Mouse (Mus musculus): Measurements from ENCODE around the gene Clk3. TPM values are rescaled to one million over a fixed set of nuclear protein-coding genes. Genes with fewer than 3 reads are reported as not detected.

Gene Clk3
- total and polyA plus RNA-seq, 3 experiments = 27.6 to 61.7 (median 33.8) TPM

DNA sequence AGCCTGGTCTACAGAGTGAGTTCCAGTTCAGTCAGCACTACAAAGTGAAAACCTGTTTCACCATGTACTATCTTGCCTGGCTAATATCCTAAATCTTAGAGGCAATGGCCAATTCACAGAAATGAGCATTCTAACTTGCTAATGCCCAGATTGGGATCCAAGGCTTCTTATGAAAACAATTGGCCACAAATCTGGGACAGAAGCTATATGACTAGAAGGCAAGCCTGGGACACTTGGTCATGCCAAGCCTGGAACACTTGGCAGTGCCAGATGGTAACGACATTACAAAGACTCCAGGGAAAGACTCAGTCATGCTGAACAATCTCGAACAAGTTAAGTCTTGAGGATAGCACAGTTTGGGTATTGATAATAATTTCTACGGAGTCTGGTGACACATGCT, 59.2 kb downstream of the Clk3 start:
- H3K4me3 ChIP-seq = no peak overlapping the region
- no peaks in the 10 kb centered on the region for H3K27me3 ChIP-seq (ENCODE audit: control insufficient read depth, insufficient read depth, low read length)
- H3K36me3 ChIP-seq (ENCODE audit: control insufficient read depth, insufficient read depth, low read length) = no peaks in the 10 kb centered on the region; the same call in 1 of the 2 replicates
- WGBS = 88% methylated on average over 3 of the region's 3 CpGs
- no peak overlapping the region for H3K9ac ChIP-seq (ENCODE audit: low read depth, low read length)
- peaks cover 1% of the 10 kb centered on the region; the same call in 1 of the 2 replicates for H3K4me1 ChIP-seq (ENCODE audit: control insufficient read depth, insufficient read depth, low read length)
- peaks cover 3% of the 10 kb centered on the region; the same call in 1 of the 2 replicates for H3K79me2 ChIP-seq (replicated peaks; ENCODE audit: control insufficient read depth, insufficient read depth, low read length)
- intact Hi-C loops (cut with DNase I) = loop anchor here (5.0 kb wide), 2 partner anchors 36 to 39 kb away; no protein-coding TSS in a partner anchor
- DNase-seq = no peak
- H3K27ac ChIP-seq = no peak overlapping the region
- no peak for TF ChIP-seq CTCF (IDR thresholded peaks at IDR 0.05)
- no peak for TF ChIP-seq EP300 (IDR thresholded peaks at IDR 0.05; ENCODE audit: insufficient read depth, low read depth, low read length)
- TF ChIP-seq POLR2A (IDR thresholded peaks at IDR 0.05; ENCODE audit: insufficient read depth, low read depth, low read length) = no peak

Other genes with a start within 250 kb of the Clk3 start
- 1,000 to 10,000 TPM; 2,350 to 2,717 TPM for gene Cox5a, start 244.6 kb downstream of the Clk3 start, total RNA-seq (2021)
- gene Cox5a, start 244.6 kb downstream of the Clk3 start, polyA plus RNA-seq (2012; rRNA removed) = 1,522 and 1,780 TPM in 2 replicates
- gene Fam219b, start 228.3 kb downstream of the Clk3 start, total RNA-seq (2021) = 1 to 10 TPM; 8.1 to 8.3 TPM
- gene Fam219b, start 228.3 kb downstream of the Clk3 start, polyA plus RNA-seq (2012; rRNA removed) = 3.1 and 4.7 TPM in 2 replicates
- gene Mpi, start 213.1 kb downstream of the Clk3 start, total RNA-seq (2021) = 100 to 1,000 TPM; 119 to 132 TPM
- 146 and 266 TPM in 2 replicates for gene Mpi, start 213.1 kb downstream of the Clk3 start, polyA plus RNA-seq (2012; rRNA removed)
- gene Scamp2, start 204.9 kb downstream of the Clk3 start, total RNA-seq (2021) = 10 to 100 TPM; 25.7 to 26.7 TPM
- gene Scamp2, start 204.9 kb downstream of the Clk3 start, polyA plus RNA-seq (2012; rRNA removed) = 43.9 and 54.8 TPM in 2 replicates
- 1 to 10 TPM; 5.7 to 6.7 TPM for gene Ulk3, start 176.4 kb downstream of the Clk3 start, total RNA-seq (2021)
- 19.1 and 23.3 TPM in 2 replicates for gene Ulk3, start 176.4 kb downstream of the Clk3 start, polyA plus RNA-seq (2012; rRNA removed)
- not detected for gene Cplx3, start 159.6 kb downstream of the Clk3 start, total RNA-seq (2021)
- gene Cplx3, start 159.6 kb downstream of the Clk3 start, polyA plus RNA-seq (2012; rRNA removed) = not detected in 2 replicates
- not detected for gene Lman1l, start 145.1 kb downstream of the Clk3 start, total RNA-seq (2021)
- gene Lman1l, start 145.1 kb downstream of the Clk3 start, polyA plus RNA-seq (2012; rRNA removed) = 0.20 TPM in 1 of 2 replicates, not detected in the other
- gene Csk, start 112.2 kb downstream of the Clk3 start, total RNA-seq (2021) = 10 to 100 TPM; 23.3 to 29.7 TPM
- 19.4 and 20.6 TPM in 2 replicates for gene Csk, start 112.2 kb downstream of the Clk3 start, polyA plus RNA-seq (2012; rRNA removed)
- not detected for gene Cyp1a2, start 82.2 kb downstream of the Clk3 start, total RNA-seq (2021)
- gene Cyp1a2, start 82.2 kb downstream of the Clk3 start, polyA plus RNA-seq (2012; rRNA removed) = 1.00 TPM in 1 of 2 replicates, not detected in the other
- under 1 TPM; 0.09 to 0.13 TPM for gene Cyp1a1, start 77.9 kb downstream of the Clk3 start, total RNA-seq (2021)
- 0.20 and 0.78 TPM in 2 replicates for gene Cyp1a1, start 77.9 kb downstream of the Clk3 start, polyA plus RNA-seq (2012; rRNA removed)
- gene Edc3, start 57.3 kb downstream of the Clk3 start, total RNA-seq (2021) = 1 to 10 TPM; 5.3 to 5.7 TPM
- 5.5 and 6.6 TPM in 2 replicates for gene Edc3, start 57.3 kb downstream of the Clk3 start, polyA plus RNA-seq (2012; rRNA removed)
- 1 to 10 TPM; 4.0 to 4.6 TPM for gene Arid3b, start 70.9 kb upstream of the Clk3 start, total RNA-seq (2021)
- 3.6 and 3.8 TPM in 2 replicates for gene Arid3b, start 70.9 kb upstream of the Clk3 start, polyA plus RNA-seq (2012; rRNA removed)
- 10 to 100 TPM; 75.2 to 83.2 TPM for gene Ubl7, start 145.1 kb upstream of the Clk3 start, total RNA-seq (2021)
- gene Ubl7, start 145.1 kb upstream of the Clk3 start, polyA plus RNA-seq (2012; rRNA removed) = 139 and 142 TPM in 2 replicates
- 10 to 100 TPM; 26.7 to 31.1 TPM for gene Sema7a, start 174.3 kb upstream of the Clk3 start, total RNA-seq (2021)
- 29.0 and 31.3 TPM in 2 replicates for gene Sema7a, start 174.3 kb upstream of the Clk3 start, polyA plus RNA-seq (2012; rRNA removed)
- under 1 TPM in 1 of 2 experiments, not detected in 1; 0.29 TPM for gene Cyp11a1, start 240.6 kb upstream of the Clk3 start, total RNA-seq (2021)
- gene Cyp11a1, start 240.6 kb upstream of the Clk3 start, polyA plus RNA-seq (2012; rRNA removed) = 0.06 and 0.29 TPM in 2 replicates